Mouse (Mus musculus): ENCODE results near the gene Ltbp1. TPM values are rescaled to one million over a fixed set of nuclear protein-coding genes. Genes with fewer than 3 reads are reported as not detected.

Ltbp1 gene
- polyA plus RNA-seq, 1 experiment from 2014 or later: 40.2 TPM

DNA sequence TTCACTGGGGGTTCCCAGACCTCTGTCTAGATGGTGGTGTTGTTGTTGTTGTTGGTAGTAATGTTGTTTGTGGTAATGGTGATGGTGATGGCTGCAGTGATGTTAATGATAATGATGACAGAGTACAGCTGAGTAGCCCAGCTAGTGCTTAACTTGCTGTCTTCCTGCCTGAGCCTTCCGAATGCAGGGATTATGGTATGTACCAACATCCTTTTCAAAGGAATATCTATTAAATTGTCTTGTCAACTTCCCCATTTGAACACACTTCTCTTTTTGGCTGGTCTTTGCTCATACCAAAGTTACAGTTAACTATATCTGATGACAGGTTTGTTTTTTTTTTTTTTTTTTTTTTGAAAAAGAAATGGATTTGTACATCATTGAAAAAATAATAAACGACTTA, 191.6 kb downstream of the Ltbp1 start:
- Histone ChIP-seq H3K27me3 (ENCODE audit: insufficient read depth, low read length) (no peaks in the 10 kb centered on the region), H3K4me2 (replicated peaks; ENCODE audit: low read depth, low read length) (no peak overlapping the region), H3K27ac (ENCODE audit: low read length) (no peak overlapping the region), H3K4me1 (ENCODE audit: insufficient read depth, low read length) (0 out of 2 replicates have a peak, but pooled peaks cover 8% of the 10 kb centered on the region), H3K4me3 (ENCODE audit: low read length) (no peak overlapping the region), H3K36me3 (ENCODE audit: insufficient read depth, low read length) (no peaks in the 10 kb centered on the region), H3K9me3 (ENCODE audit: low read length) (no peaks in the 10 kb centered on the region), H3K9ac (replicated peaks; ENCODE audit: low read length) (no peak overlapping the region)
- no peak for ATAC-seq (ENCODE audit: low FRiP score, low TSS enrichment)
- 85% methylated on average over 2 of the region's 2 CpGs for WGBS

DNA sequence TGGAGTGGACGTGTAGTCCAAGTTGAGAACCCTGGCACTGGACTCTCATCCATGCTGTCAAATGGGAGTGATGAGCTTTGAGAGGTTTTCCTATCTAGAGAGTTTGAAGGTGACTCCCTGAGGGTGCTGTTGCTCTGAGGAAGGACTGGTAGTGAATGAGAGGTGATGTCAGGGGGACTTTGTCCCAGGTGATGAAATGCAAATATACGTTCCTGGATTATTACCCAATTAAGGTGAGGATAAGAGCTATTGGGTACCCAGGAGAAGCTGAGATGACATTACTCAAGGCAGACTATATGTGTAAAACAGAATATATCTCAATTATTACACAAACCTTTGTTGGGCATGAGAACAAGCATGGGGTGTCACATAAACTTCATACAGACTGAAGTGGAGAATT, 193.4 kb downstream of the Ltbp1 start:
- H3K4me1 ChIP-seq (ENCODE audit: insufficient read depth, low read length): peaks cover 3% of the 10 kb centered on the region; the same call in 1 of the 2 replicates
- ATAC-seq (ENCODE audit: low FRiP score, low TSS enrichment): no peak
- H3K9me3 ChIP-seq (ENCODE audit: low read length): no peaks in the 10 kb centered on the region
- H3K27me3 ChIP-seq (ENCODE audit: insufficient read depth, low read length): no peaks in the 10 kb centered on the region
- H3K36me3 ChIP-seq (ENCODE audit: insufficient read depth, low read length): no peaks in the 10 kb centered on the region
- H3K9ac ChIP-seq (replicated peaks; ENCODE audit: low read length): no peak overlapping the region
- no peak overlapping the region for H3K4me3 ChIP-seq (ENCODE audit: low read length)
- H3K4me2 ChIP-seq (replicated peaks; ENCODE audit: low read depth, low read length): no peak overlapping the region
- 92% methylated on average over 2 of the region's 2 CpGs for WGBS
- no peak overlapping the region for H3K27ac ChIP-seq (ENCODE audit: low read length)

DNA sequence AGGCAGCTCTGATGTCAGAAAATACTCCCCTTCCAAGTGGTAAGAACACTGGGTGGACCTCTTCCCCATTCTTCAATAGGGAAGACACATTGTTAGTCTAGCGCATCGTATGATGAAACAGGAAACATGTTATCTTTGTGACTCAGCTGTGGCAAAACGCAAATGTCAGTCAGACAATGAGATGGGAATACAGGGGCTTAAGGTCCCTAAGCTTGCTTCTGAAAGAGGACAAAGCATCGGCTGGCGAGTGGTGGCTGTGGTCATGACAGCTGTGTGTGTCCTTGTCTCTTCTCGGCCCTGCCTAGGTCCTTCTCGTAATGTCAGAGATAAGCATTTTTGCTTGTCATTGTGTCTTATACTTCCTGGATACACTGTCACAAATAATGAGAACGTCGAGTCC, 194.3 kb downstream of the Ltbp1 start:
- peaks cover 12% of the 10 kb centered on the region for H3K4me1 ChIP-seq (ENCODE audit: insufficient read depth, low read length)
- no peak for ATAC-seq (ENCODE audit: low FRiP score, low TSS enrichment)
- H3K9ac ChIP-seq (replicated peaks; ENCODE audit: low read length): no peak overlapping the region
- H3K4me3 ChIP-seq (ENCODE audit: low read length): no peak overlapping the region
- H3K36me3 ChIP-seq (ENCODE audit: insufficient read depth, low read length): no peaks in the 10 kb centered on the region
- no peaks in the 10 kb centered on the region for H3K27me3 ChIP-seq (ENCODE audit: insufficient read depth, low read length)
- 74% methylated on average over 9 of the region's 9 CpGs for WGBS
- no peaks in the 10 kb centered on the region for H3K9me3 ChIP-seq (ENCODE audit: low read length)
- no peak overlapping the region for H3K4me2 ChIP-seq (replicated peaks; ENCODE audit: low read depth, low read length)
- no peak overlapping the region for H3K27ac ChIP-seq (ENCODE audit: low read length)

DNA sequence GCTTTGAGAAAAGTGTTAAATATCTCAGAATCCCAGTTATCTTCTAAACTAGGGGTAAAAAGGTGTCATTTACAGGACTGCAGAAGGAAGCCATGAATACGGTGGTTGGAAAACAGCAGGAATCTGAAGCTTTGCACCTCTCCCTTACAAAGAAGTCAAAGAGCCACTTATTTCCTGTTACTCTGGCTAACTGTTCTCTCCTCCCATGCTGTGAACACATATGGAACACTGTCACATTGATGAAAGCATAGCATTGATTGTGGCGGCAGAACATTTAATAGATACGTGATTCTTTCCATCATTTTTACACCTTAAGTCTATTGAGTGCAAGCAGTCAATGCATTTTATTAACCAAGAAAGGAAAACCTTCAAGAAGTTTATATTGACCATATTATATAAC, 196.9 kb downstream of the Ltbp1 start:
- ATAC-seq (ENCODE audit: low FRiP score, low TSS enrichment): no peak
- Histone ChIP-seq H3K36me3 (ENCODE audit: insufficient read depth, low read length) (no peaks in the 10 kb centered on the region; the same call in 1 of the 2 replicates), H3K27ac (ENCODE audit: low read length) (no peak overlapping the region), H3K4me1 (ENCODE audit: insufficient read depth, low read length) (peaks cover 30% of the 10 kb centered on the region), H3K4me2 (replicated peaks; ENCODE audit: low read depth, low read length) (no peak overlapping the region), H3K9me3 (ENCODE audit: low read length) (no peaks in the 10 kb centered on the region), H3K27me3 (ENCODE audit: insufficient read depth, low read length) (no peaks in the 10 kb centered on the region), H3K9ac (replicated peaks; ENCODE audit: low read length) (no peak overlapping the region), H3K4me3 (ENCODE audit: low read length) (no peak overlapping the region)
- 91% methylated on average over 3 of the region's 3 CpGs for WGBS

DNA sequence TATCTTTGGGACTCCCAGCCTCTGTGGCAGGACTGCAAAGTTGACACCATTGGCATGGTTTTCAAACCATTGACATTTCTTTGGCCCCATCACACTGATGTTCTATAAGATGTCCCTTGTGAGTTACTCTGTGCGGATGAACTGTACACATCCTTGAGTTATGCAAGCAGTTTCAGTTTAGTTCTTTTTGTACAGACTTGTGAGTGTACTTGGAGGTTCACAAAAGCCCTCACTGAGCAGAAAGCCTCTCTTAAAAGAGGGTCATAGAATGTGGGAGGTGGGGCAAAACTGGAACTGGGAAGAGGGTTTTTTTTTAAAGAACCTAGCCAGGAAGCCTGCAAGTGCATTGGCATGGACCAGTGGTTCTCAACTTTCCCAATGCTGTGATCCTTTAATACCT, 198.7 kb downstream of the Ltbp1 start:
- ATAC-seq (ENCODE audit: low FRiP score, low TSS enrichment): no peak
- Histone ChIP-seq H3K27me3 (ENCODE audit: insufficient read depth, low read length) (no peaks in the 10 kb centered on the region), H3K4me1 (ENCODE audit: insufficient read depth, low read length) (peaks cover 36% of the 10 kb centered on the region), H3K36me3 (ENCODE audit: insufficient read depth, low read length) (no peaks in the 10 kb centered on the region; the same call in 1 of the 2 replicates), H3K9ac (replicated peaks; ENCODE audit: low read length) (no peak overlapping the region), H3K4me2 (replicated peaks; ENCODE audit: low read depth, low read length) (no peak overlapping the region), H3K9me3 (ENCODE audit: low read length) (0 out of 2 replicates have a peak, but pooled peaks cover 4% of the 10 kb centered on the region), H3K27ac (ENCODE audit: low read length) (no peak overlapping the region), H3K4me3 (ENCODE audit: low read length) (no peak overlapping the region)
- WGBS: 91% methylated on average over 1 of the region's 1 CpGs

DNA sequence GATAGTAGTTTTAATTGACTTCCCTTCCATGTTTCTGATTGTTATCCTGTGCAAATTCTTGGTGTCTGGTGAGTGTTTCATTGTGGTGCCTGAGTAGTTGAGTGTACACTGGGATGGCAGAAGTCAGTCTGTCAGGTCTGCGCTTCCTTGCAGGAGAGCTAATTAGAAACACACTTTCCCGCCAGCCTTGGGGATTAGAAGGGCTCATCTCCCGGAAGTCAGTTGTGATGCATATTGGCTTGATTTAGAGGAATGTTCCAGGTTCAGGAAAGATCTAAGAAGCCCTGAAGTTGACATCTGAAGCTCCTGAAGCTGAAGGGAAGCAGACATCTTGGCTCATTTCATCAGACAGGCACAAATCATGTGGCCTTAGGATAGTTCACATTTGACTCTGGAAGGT, 200.9 kb downstream of the Ltbp1 start:
- no peaks in the 10 kb centered on the region; the same call in 1 of the 2 replicates for H3K36me3 ChIP-seq (ENCODE audit: insufficient read depth, low read length)
- 53% methylated on average over 3 of the region's 3 CpGs for WGBS
- no peak overlapping the region for H3K4me3 ChIP-seq (ENCODE audit: low read length)
- no peak overlapping the region for H3K9ac ChIP-seq (replicated peaks; ENCODE audit: low read length)
- no peak for ATAC-seq (ENCODE audit: low FRiP score, low TSS enrichment)
- H3K9me3 ChIP-seq (ENCODE audit: low read length): 0 out of 2 replicates have a peak, but pooled peaks cover 4% of the 10 kb centered on the region
- H3K4me2 ChIP-seq (replicated peaks; ENCODE audit: low read depth, low read length): no peak overlapping the region
- no peaks in the 10 kb centered on the region for H3K27me3 ChIP-seq (ENCODE audit: insufficient read depth, low read length)
- peak overlapping the region; percentile 15; the same call in 1 of the 2 replicates for H3K27ac ChIP-seq (ENCODE audit: low read length)
- H3K4me1 ChIP-seq (ENCODE audit: insufficient read depth, low read length): peaks cover 36% of the 10 kb centered on the region

DNA sequence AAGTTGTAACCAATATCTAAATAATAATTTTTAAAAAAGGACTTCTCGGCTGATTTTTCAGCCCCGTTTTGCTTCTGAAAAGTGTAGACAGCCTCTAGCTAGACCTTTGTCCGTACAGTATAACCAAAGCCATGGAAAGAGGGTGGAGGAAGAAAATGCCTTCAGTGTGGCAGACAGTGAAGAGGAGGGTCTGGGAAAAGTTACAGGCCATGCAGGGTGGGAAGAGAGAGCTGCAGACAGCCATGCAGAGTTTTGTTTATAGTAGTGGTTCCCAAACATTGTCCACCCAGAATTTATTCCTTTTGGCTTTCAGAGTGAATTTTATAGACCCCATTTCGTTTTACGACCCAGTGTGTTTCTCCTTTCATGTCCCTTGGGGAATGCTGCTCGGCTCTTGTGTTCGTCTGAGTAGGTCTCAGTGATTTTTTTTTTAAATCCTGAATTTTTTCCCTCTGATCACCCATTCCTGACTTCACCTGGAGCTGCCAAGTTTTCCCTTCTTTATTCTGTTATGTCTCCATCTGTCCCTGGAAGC, 202.9 kb downstream of the Ltbp1 start:
- peak overlapping the region; percentile 65 for H3K27ac ChIP-seq (ENCODE audit: low read length)
- no peak overlapping the region for H3K4me2 ChIP-seq (replicated peaks; ENCODE audit: low read depth, low read length)
- H3K9ac ChIP-seq (replicated peaks; ENCODE audit: low read length): no peak overlapping the region
- ATAC-seq (ENCODE audit: low FRiP score, low TSS enrichment): peak; percentile 72; the same call in 1 of the 2 replicates
- H3K36me3 ChIP-seq (ENCODE audit: insufficient read depth, low read length): no peaks in the 10 kb centered on the region; the same call in 1 of the 2 replicates
- H3K4me3 ChIP-seq (ENCODE audit: low read length): no peak overlapping the region
- H3K4me1 ChIP-seq (ENCODE audit: insufficient read depth, low read length): peaks cover 36% of the 10 kb centered on the region
- H3K27me3 ChIP-seq (ENCODE audit: insufficient read depth, low read length): no peaks in the 10 kb centered on the region
- whole genome bisulfite sequencing: 37% methylated on average over 7 of the region's 7 CpGs
- H3K9me3 ChIP-seq (ENCODE audit: low read length): 0 out of 2 replicates have a peak, but pooled peaks cover 4% of the 10 kb centered on the region

DNA sequence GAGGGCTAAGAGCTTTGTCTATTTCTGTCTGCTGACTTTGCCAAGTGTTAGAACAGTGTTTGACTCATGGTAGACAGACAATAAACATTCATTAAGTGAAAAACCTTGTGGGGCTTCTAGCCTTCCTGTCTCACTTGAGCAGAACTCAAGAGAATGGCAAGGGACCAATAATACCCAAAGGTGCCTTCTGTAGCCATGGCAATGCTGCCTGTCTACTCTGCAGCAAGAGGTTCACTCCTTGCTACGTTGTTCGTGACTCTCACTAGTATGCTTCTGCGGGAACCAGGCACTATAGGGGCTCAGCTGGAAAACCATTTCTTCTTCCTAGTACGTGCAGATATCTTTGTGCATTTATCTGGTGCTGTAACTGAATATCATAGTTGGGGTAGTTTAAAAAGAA, 205.2 kb downstream of the Ltbp1 start:
- Histone ChIP-seq H3K4me3 (ENCODE audit: low read length) (no peak overlapping the region), H3K36me3 (ENCODE audit: insufficient read depth, low read length) (no peaks in the 10 kb centered on the region; the same call in 1 of the 2 replicates), H3K4me1 (ENCODE audit: insufficient read depth, low read length) (peaks cover 15% of the 10 kb centered on the region), H3K27me3 (ENCODE audit: insufficient read depth, low read length) (no peaks in the 10 kb centered on the region), H3K9me3 (ENCODE audit: low read length) (0 out of 2 replicates have a peak, but pooled peaks cover 4% of the 10 kb centered on the region), H3K27ac (ENCODE audit: low read length) (no peak overlapping the region), H3K9ac (replicated peaks; ENCODE audit: low read length) (no peak overlapping the region), H3K4me2 (replicated peaks; ENCODE audit: low read depth, low read length) (no peak overlapping the region)
- WGBS: 93% methylated on average over 4 of the region's 4 CpGs
- ATAC-seq (ENCODE audit: low FRiP score, low TSS enrichment): no peak

DNA sequence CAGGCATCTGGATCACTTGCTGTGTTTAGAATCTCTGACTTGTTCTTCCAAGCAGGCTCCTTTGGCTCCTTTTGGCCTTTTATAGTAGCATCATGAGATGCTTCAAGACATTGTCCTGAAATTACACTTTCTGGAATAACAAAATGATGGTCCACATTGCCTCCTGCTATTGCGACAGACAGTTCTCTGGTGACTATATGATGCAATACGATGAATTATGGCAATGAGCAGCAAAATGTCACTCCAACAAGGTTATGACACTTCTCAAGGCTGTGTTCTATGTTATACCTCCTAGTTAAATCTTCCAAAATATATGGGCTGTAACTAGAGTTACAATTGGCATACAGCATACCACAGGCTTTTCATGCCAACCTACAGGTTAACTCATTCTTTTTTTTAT, 211.0 kb downstream of the Ltbp1 start:
- H3K4me3 ChIP-seq (ENCODE audit: low read length): no peak overlapping the region
- no peak overlapping the region for H3K9ac ChIP-seq (replicated peaks; ENCODE audit: low read length)
- no peaks in the 10 kb centered on the region for H3K27me3 ChIP-seq (ENCODE audit: insufficient read depth, low read length)
- 96% methylated on average over 2 of the region's 2 CpGs for WGBS
- no peak overlapping the region for H3K4me2 ChIP-seq (replicated peaks; ENCODE audit: low read depth, low read length)
- no peaks in the 10 kb centered on the region for H3K9me3 ChIP-seq (ENCODE audit: low read length)
- ATAC-seq (ENCODE audit: low FRiP score, low TSS enrichment): no peak
- H3K36me3 ChIP-seq (ENCODE audit: insufficient read depth, low read length): no peaks in the 10 kb centered on the region
- H3K27ac ChIP-seq (ENCODE audit: low read length): no peak overlapping the region
- no peaks in the 10 kb centered on the region for H3K4me1 ChIP-seq (ENCODE audit: insufficient read depth, low read length)

DNA sequence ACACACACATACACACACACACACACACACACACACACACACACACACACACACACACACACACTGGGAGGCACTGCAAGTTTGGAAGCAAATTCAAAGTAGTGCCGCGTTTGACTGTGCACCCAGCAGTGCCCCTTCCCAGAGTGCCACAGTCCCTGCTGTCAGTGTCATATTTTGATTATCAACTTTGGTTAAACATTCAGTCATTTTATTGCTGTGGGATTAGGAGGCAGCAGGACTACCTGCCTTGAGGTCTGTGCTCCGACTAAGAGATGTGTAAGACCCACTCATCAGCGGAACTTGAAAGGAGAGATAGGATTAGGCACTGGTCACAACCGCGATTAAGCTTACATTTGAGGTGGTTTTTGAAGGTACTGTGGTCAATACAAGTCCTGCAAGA, 213.3 kb downstream of the Ltbp1 start:
- H3K27ac ChIP-seq (ENCODE audit: low read length): no peak overlapping the region
- H3K27me3 ChIP-seq (ENCODE audit: insufficient read depth, low read length): no peaks in the 10 kb centered on the region
- H3K9ac ChIP-seq (replicated peaks; ENCODE audit: low read length): no peak overlapping the region
- ATAC-seq (ENCODE audit: low FRiP score, low TSS enrichment): no peak
- no peaks in the 10 kb centered on the region for H3K36me3 ChIP-seq (ENCODE audit: insufficient read depth, low read length)
- 89% methylated on average over 6 of the region's 6 CpGs for WGBS
- H3K4me2 ChIP-seq (replicated peaks; ENCODE audit: low read depth, low read length): no peak overlapping the region
- H3K4me1 ChIP-seq (ENCODE audit: insufficient read depth, low read length): no peaks in the 10 kb centered on the region
- no peak overlapping the region for H3K4me3 ChIP-seq (ENCODE audit: low read length)
- no peaks in the 10 kb centered on the region for H3K9me3 ChIP-seq (ENCODE audit: low read length)

All from kidney, embryonic 16.5 days (tissue).